Mouse (Mus musculus): Measurements from ENCODE around the gene Tomm40l.

DNA sequence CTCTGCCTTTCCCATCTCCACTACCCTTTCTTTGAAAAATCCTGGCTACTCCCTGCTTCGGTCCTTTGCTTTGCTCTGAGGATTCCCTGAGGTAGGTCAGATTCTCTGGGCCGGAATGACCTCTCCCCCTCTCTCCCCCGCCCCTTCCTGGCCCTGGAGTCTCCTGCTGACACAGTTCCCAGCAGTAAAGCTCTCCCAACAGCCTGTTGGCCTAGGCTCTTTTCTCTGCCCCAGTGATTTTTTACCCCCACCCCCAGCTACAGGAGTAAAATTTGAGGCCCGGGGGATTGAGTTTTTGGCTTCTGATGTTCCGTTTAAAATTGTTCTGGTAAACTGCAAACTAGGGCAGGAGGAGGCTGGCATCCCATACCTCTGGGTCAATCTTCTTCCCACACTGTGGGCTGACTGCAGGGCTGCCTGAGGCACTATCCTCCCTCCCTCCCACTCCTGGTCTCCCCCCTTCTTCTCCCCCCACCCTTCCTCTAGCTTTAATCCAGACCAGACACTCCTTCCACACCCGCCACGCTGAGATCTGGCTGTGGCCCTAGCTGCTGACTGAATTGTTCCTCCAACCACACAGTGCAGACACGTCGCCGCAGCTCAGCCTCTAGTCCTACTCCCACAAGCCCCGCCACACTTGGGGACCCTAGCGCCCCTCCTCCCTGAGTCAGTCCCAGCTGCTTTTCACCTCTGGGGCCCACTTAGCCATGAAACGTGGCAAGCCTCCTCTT, 29.4 kb upstream of the Tomm40l start:
- no peak for TF ChIP-seq CTCF (conservative IDR thresholded peaks at IDR 0.05; ENCODE audit: insufficient read depth, insufficient read length, low read depth, low read length)
- no peak for TF ChIP-seq POLR2A (IDR thresholded peaks at IDR 0.05; ENCODE audit: low read depth, low read length)

Measured in kidney, adult 2 months (tissue).